Mouse (Mus musculus) lung, postnatal 0 days (tissue): Measurements from ENCODE around the gene Card11.

Source experiments
- CTCF ChIP-seq: IDR thresholded peaks from 2 replicates; pipeline ENCODE4 v1.5.1; 2016; ENCODE audit warnings: antibody characterized with exemption, mild to moderate bottlenecking
- EP300 ChIP-seq: IDR thresholded peaks from 2 replicates; pipeline ENCODE4 v1.6.1; 2016; ENCODE audit warnings: antibody characterized with exemption, mild to moderate bottlenecking, control low read depth

DNA sequence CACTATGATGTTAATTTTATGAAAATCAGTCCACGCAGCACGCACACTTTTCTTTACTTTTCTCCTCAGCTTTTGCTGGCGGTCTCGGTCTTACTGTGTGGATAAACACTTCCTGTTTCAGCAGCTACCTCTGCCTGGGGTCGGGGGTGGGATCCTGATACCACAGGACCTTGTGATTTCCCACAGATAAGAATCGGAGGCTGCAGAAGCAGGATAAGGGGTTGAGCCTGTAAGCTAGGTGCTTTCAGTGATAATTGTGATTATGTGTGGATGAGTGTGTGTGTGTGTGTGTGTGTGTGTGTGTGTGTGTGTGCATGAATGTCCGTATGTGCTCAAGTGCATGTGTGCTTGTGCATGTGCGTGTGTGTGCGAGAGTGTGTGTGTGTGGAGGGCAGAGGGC, 44.6 kb upstream of the Card11 start:
- TF ChIP-seq CTCF (no peak), EP300 (no peak)
